Mouse (Mus musculus) hindbrain, postnatal 0 days (tissue): ENCODE data around the gene Gm45062. TPM values are rescaled to one million over a fixed set of nuclear protein-coding genes. Genes with fewer than 3 reads are reported as not detected.

Experiments used
- ATAC-seq: fragments of 200-750 bp; cut with Nextera tagmentation; 2 replicates; pipeline ENCODE4 v1.8.0; 2017; ENCODE audit warnings: mild to moderate bottlenecking, moderate TSS enrichment, moderate library complexity
- DNase-seq: peaks from one replicate; pipeline ENCODE4 v3.0.0-alpha.2; 2015; ENCODE audit warnings: low spot score
- H3K27ac ChIP-seq: fragments of 300-500 bp; sonication (generic); 2 replicates; pipeline ENCODE4 v1.5.1; 2014; ENCODE audit warnings: mild to moderate bottlenecking
- H3K27me3 ChIP-seq: fragments of 300-500 bp; sonication (generic); 2 replicates; pipeline ENCODE4 v1.6.1; 2014; ENCODE audit warnings: low read length, mixed read lengths; ENCODE audit not compliant: insufficient read depth
- H3K36me3 ChIP-seq: fragments of 300-500 bp; sonication (generic); 2 replicates; pipeline ENCODE4 v1.6.1; 2014; ENCODE audit warnings: low read length, mixed read lengths; ENCODE audit not compliant: insufficient read depth
- H3K4me1 ChIP-seq: fragments of 300-500 bp; sonication (generic); 2 replicates; pipeline ENCODE4 v1.6.1; 2014; ENCODE audit warnings: antibody characterized with exemption, low read length, mixed read lengths; ENCODE audit not compliant: insufficient read depth
- H3K4me2 ChIP-seq: fragments of 300-500 bp; sonication (generic); 2 replicates; pipeline ENCODE4 v1.6.1; 2014; ENCODE audit warnings: low read depth, mild to moderate bottlenecking, low read length, moderate library complexity, mixed read lengths
- H3K4me3 ChIP-seq: fragments of 300-500 bp; sonication (generic); 2 replicates; pipeline ENCODE4 v1.5.1; 2014; ENCODE audit warnings: low read length
- H3K9ac ChIP-seq: fragments of 300-500 bp; sonication (generic); replicated peaks from 2 replicates; pipeline ENCODE4 v1.6.1; 2014; ENCODE audit warnings: mild to moderate bottlenecking, low read length, moderate library complexity, mixed read lengths
- H3K9me3 ChIP-seq: fragments of 300-500 bp; sonication (generic); 2 replicates; pipeline ENCODE4 v1.6.1; 2016; ENCODE audit warnings: low read length, mixed read lengths
- CTCF ChIP-seq: IDR thresholded peaks from 2 replicates; pipeline ENCODE4 v1.5.1; 2016; ENCODE audit warnings: antibody characterized with exemption, control low read depth, low read depth
- WGBS: fragments of 180-500 bp; shearing (Covaris S2); extraction: QIAGEN DNeasy Blood & Tissue Kit; methylation state at CpG from one replicate; pipeline ENCODE4 v1.1.7; 2014; 5-methylcytosine and 5-hydroxymethylcytosine counted together
- polyA plus RNA-seq: library from polyadenylated mRNA; unstranded; fragments of >200 nt; fragmentation: Nextera tagmentation; extraction: Ambion mirVana; gene quantifications from 2 replicates; pipeline ENCODE4 v1.2.1, GENCODE M21; 2015
- total RNA-seq: library from RNA; depleted of rRNA; stranded (reverse); fragments of >200 nt; gene quantifications from 2 replicates; pipeline ENCODE4 v1.2.3, GENCODE M21; 2014

The Gm45062 gene
- total and polyA plus RNA-seq, 2 experiments from 2014 or later = 1.8 to 4.9 TPM

GRCm38 (mm10) chr6:8469918-8470317 is 210.7 kb downstream of the Gm45062 start:
- Histone ChIP-seq H3K4me1 (no peaks in the 10 kb centered on the region), H3K9ac (no peak overlapping the region), H3K36me3 (no peaks in the 10 kb centered on the region), H3K27ac (no peak overlapping the region), H3K27me3 (no peaks in the 10 kb centered on the region), H3K9me3 (no peaks in the 10 kb centered on the region), H3K4me3 (no peak overlapping the region), H3K4me2 (no peak overlapping the region)
- ATAC-seq (no peak), DNase-seq (no peak)
- no peak for TF ChIP-seq CTCF
- 97% methylated on average over 3 of the region's 3 CpGs for WGBS

DNA sequence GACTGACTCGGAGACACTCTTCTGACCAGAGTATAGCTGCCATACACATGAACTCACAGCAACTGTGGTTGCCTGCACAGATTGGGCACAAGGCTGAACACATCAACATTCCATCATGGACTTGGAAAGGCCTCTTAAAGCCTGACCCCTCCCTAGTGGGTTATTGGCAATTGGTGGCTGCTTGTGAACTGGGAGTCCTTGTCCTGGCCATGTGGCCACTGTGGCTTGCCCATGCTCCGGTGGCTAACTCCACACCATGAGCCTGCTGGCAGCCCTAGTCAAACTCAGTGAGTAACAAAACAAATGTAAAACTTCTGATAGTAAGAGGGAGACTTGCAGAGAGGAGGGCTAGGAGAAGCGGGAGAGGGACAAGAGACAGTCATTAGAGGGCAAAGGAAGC is 212.9 kb downstream of the Gm45062 start:
- H3K27ac ChIP-seq = no peak overlapping the region
- H3K9me3 ChIP-seq = no peaks in the 10 kb centered on the region

GRCm38 (mm10) chr6:8472915-8473314 is 213.7 kb downstream of the Gm45062 start:
- WGBS = 84% methylated on average over 5 of the region's 5 CpGs
- ATAC-seq (no peak), DNase-seq (no peak)
- Histone ChIP-seq H3K9me3 (no peaks in the 10 kb centered on the region), H3K4me1 (no peaks in the 10 kb centered on the region), H3K4me3 (no peak overlapping the region), H3K36me3 (no peaks in the 10 kb centered on the region), H3K27me3 (no peaks in the 10 kb centered on the region), H3K4me2 (no peak overlapping the region), H3K27ac (no peak overlapping the region), H3K9ac (no peak overlapping the region)
- no peak for TF ChIP-seq CTCF

More for the DNA sequence above, 212.9 kb downstream of the Gm45062 start:
- WGBS = 84% methylated on average over 3 of the region's 3 CpGs
- ATAC-seq = no peak
- Histone ChIP-seq H3K4me2 (no peak overlapping the region), H3K36me3 (no peaks in the 10 kb centered on the region), H3K9ac (no peak overlapping the region), H3K27me3 (no peaks in the 10 kb centered on the region), H3K4me1 (no peaks in the 10 kb centered on the region), H3K4me3 (no peak overlapping the region)
- no peak for TF ChIP-seq CTCF
- DNase-seq = no peak

GRCm38 (mm10) chr6:8473498-8473897 is 214.2 kb downstream of the Gm45062 start:
- Histone ChIP-seq H3K4me3 (no peak overlapping the region), H3K27me3 (no peaks in the 10 kb centered on the region), H3K4me1 (no peaks in the 10 kb centered on the region), H3K4me2 (no peak overlapping the region), H3K27ac (no peak overlapping the region), H3K9me3 (no peaks in the 10 kb centered on the region), H3K36me3 (no peaks in the 10 kb centered on the region), H3K9ac (no peak overlapping the region)
- DNase-seq (no peak), ATAC-seq (no peak)
- TF ChIP-seq CTCF = no peak
- 45% methylated on average over 5 of the region's 5 CpGs for WGBS

GRCm38 (mm10) chr6:8474316-8474715 is 215.1 kb downstream of the Gm45062 start:
- Histone ChIP-seq H3K4me3 (no peak overlapping the region), H3K4me2 (no peak overlapping the region), H3K9ac (no peak overlapping the region), H3K27me3 (no peaks in the 10 kb centered on the region), H3K9me3 (no peaks in the 10 kb centered on the region), H3K4me1 (no peaks in the 10 kb centered on the region), H3K27ac (no peak overlapping the region), H3K36me3 (no peaks in the 10 kb centered on the region)
- TF ChIP-seq CTCF = no peak
- DNase-seq (no peak), ATAC-seq (no peak)
- 81% methylated on average over 3 of the region's 3 CpGs for WGBS

DNA sequence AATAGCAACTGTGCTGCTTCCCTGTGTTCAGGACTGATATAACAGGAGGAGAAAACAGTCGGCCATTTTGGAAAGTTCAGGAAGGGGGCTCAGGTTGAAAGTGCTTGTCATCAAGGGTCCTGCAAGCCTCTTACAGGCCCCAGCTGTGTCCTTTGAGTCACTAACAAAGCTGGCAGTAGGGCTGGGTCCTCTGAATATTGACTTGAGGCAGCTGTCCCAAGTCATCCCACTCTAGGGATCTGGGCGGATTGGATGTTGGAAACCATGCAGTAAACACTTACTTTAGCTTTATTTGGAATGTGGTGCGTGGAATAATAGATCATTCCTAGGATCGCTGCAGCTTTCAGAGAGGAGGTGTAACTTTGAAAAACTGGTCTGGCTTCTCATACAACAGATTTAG is 215.6 kb downstream of the Gm45062 start:
- Histone ChIP-seq H3K9me3 (no peaks in the 10 kb centered on the region), H3K36me3 (no peaks in the 10 kb centered on the region), H3K9ac (no peak overlapping the region), H3K4me1 (no peaks in the 10 kb centered on the region), H3K27me3 (no peaks in the 10 kb centered on the region), H3K4me2 (no peak overlapping the region), H3K4me3 (no peak overlapping the region), H3K27ac (no peak overlapping the region)
- ATAC-seq (no peak), DNase-seq (no peak)
- TF ChIP-seq CTCF = no peak
- 91% methylated on average over 4 of the region's 4 CpGs for WGBS

GRCm38 (mm10) chr6:8479176-8479575 is 219.9 kb downstream of the Gm45062 start:
- Histone ChIP-seq H3K4me1 (no peaks in the 10 kb centered on the region), H3K27ac (no peak overlapping the region), H3K9ac (no peak overlapping the region), H3K4me3 (no peak overlapping the region), H3K9me3 (no peaks in the 10 kb centered on the region), H3K4me2 (no peak overlapping the region), H3K27me3 (no peaks in the 10 kb centered on the region), H3K36me3 (no peaks in the 10 kb centered on the region)
- no peak for DNase-seq
- no peak for TF ChIP-seq CTCF
- no peak for ATAC-seq
- WGBS = 44% methylated on average over 1 of the region's 1 CpGs
